Mouse (Mus musculus): ENCODE results near the gene Tnfsf9.

Tnfsf9 gene

GRCm38 (mm10) chr17:57105181-57106034 lies at the start of gene Tnfsf9:
TSS of gene Tnfsf9 (plus strand) at chr17:57105325.
- DNase-seq (ENCODE audit: low spot score): no peak

- no peak for DNase-seq (ENCODE audit: low spot score)
These were observed 48.9 kb upstream of the Tnfsf9 start for GRCm38 (mm10) chr17:57056246-57056645.

- DNase-seq (ENCODE audit: low spot score): no peak
These were observed 46.1 kb upstream of the Tnfsf9 start, which contains the start of gene Crb3 for GRCm38 (mm10) chr17:57058891-57059485. TSS of gene Crb3 (plus strand) at chr17:57059105.

DNA sequence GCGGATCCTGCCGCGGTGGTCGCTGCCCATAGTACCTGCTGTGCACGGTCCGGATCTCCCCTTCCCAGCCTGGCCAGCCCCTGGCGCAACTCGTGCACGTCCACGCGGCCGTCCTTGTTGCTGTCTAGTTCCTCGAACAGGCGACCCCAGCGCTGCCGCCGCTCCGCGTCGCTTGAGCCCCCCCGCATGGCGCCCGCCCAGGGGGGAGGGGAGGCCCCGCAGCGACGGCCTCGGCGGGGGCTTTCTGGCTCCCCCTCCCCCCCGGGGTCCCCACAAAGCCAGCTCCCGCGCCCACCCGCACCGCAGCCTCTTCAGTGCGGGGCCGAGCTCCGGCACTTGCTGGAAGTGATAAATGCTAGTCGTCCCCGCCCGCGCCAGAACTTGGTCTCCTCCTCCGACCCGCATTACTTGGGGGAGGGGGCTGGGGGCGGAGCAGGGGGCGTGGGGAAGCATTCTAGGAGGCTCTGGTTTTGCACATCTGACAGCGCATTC lies 45.6 kb upstream of the Tnfsf9 start, which contains the start of gene Slc25a23:
TSS of gene Slc25a23 (minus strand) at position 378 of the 492 bp plus-strand sequence.
- peak; percentile 37 for DNase-seq (ENCODE audit: low spot score)

DNA sequence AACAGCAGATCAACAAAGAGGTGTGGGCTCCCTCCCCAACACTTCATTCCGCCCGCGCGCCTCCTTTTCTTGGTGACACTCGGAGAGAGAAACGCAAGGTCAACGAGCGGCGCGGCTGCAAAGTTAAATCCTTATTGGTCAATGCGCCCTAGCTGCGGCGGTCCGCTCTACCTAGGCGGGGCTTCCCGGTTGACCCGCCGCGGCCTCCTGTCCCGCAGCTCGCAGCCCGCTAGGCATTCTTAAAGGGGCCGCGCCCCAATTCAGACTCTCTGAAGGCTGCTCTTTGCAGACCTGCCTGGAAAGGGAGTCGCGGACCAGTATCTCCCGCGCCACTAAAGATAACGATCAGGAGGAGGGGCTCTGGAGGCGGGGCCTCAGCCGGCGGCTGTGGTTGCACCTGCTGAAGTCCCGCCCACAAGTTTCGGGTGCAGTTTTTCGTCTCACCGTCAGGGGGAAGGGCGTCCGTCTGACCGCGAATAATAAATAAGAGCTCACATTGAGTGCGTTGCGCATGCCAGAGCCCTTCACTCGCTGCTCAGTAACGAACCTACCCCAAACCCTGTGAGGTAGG lies 44.8 kb upstream of the Tnfsf9 start:
- DNase-seq (ENCODE audit: low spot score): peak; percentile 96

DNA sequence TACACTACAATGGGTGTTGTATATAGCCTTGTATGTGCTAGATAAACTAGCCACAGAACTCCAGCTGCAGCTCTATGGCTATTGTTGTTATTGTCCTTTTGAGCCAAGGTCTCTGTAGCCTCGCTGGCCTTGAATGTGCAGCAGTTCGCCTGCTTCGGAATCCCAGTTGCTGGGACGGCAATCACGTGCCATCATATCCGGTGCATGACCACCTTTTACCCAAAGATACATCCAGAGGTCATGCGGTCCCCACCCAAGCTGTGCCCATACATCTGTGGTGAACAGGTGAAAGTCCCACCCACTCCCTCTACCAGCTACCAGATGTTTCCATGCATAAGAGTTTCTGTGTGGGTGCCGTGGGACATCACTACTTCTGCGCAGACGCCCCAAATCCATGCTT lies 44.1 kb upstream of the Tnfsf9 start:
- no peak for DNase-seq (ENCODE audit: low spot score)

GRCm38 (mm10) chr17:57062011-57062521 lies 43.1 kb upstream of the Tnfsf9 start:
- DNase-seq (ENCODE audit: low spot score): no peak

- no peak for DNase-seq (ENCODE audit: low spot score)
These were observed 42.6 kb upstream of the Tnfsf9 start for GRCm38 (mm10) chr17:57062548-57062947.

GRCm38 (mm10) chr17:57063031-57063430 lies 42.1 kb upstream of the Tnfsf9 start:
- DNase-seq (ENCODE audit: low spot score): no peak

- DNase-seq (ENCODE audit: low spot score): no peak
These were observed 38.2 kb upstream of the Tnfsf9 start for GRCm38 (mm10) chr17:57066908-57067307.

- DNase-seq (ENCODE audit: low spot score): no peak
These were observed 34.9 kb upstream of the Tnfsf9 start for GRCm38 (mm10) chr17:57070272-57070671.

DNA sequence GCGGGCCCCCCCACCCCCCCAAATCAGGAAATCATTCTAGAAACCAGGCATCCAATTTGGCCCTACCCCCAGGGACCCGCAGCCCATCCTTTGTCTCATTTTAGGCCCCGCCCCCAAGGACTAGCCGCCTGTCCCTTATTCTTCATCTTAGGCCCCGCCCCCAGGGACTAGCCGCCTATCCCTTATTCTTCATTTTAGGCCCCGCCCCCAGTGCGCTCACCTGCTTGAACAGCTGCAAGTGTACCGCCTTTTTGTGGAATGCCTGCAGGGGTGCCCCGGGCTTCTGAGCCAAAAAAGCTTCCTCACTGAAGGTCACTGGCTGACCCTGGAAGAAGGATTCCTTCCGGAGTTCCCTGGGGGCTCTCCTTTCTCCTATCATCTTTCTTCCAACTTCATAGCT lies 34.4 kb upstream of the Tnfsf9 start:
- no peak for DNase-seq (ENCODE audit: low spot score)

DNA sequence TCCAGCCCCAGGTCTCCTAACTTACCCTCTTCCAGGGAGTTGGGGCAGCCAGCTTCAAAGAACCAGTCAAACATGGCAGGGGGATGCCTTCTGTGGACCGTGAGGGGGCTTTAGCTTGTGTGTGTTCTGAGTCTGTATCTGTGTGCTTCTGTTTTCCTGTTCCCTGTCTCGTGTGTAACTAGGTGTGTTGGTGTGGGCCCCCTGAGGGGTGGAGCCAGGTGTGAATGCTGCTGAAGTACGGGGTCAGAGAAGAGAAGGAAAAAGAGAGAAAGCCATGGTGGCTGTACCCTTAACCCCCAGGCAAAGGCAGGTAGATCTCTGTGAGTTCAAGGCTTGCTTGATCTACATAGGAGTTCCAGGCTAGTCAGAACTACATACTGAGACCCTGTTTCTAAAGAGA lies 28.2 kb upstream of the Tnfsf9 start:
- DNase-seq (ENCODE audit: low spot score): no peak

DNA sequence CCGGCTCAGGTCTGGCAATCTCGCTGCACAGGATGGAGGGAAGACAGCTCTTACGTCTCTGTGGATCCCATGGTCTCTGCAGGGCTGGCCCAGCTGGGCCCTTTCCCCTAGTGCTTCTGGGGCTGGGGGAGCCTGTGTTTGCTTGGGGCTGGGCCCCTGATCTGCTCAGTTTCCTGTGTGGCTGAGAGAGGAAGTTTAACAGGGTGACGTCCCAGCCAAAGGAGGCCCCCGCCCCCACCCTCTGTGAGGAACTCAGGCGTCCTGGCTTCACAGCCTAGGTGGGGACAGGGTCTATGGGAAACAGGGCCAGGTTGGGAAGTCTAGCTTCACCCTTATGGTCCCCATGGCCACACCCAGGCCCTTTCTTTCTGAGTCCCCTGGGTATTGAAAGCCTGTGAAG lies 26.8 kb upstream of the Tnfsf9 start, which contains the start of gene Dennd1c:
TSS of gene Dennd1c (minus strand) at position 179 of the 400 bp plus-strand sequence.
- DNase-seq (ENCODE audit: low spot score): no peak

DNA sequence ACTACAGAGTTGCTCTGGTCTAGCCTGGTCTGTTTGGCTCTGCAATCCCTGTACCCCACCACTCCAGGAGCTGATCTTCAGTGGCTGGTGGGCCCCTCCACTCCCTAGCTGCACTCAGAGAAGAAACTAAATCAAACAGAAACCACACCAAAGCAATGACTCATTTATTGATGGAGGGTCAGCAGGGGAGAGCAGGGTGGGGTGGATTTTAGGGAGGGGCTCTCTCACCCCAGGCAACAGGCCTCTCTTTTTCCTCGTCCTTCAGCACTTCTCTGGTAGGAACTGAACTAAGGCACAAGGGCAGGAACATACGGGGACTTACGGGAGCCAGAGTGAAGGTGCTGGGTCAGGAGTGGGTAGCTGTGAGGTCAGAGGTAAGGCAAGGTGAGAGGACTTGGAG lies 25.2 kb upstream of the Tnfsf9 start:
- DNase-seq (ENCODE audit: low spot score): no peak

- DNase-seq (ENCODE audit: low spot score): no peak
These were observed 23.8 kb upstream of the Tnfsf9 start for GRCm38 (mm10) chr17:57081234-57081842.

DNA sequence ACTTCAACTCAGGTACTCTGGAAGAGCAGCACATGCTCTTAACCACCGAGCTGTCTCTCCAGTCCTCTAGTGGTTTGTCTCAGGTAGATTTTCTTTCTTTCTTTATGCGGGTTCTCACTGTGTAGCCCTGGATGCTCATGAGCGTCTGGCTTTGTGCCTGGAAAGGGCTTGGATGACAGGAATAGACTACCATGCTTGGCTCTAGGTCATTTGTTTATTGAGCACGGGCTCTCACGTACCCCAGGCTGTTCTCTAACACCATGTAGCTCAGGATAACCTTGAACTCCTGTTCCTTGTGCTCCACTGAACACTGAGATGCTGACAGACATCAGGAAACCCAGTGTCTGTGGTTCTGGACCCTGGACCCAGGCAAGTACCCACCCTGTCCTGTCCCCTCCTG lies 22.6 kb upstream of the Tnfsf9 start:
- no peak for DNase-seq (ENCODE audit: low spot score)

DNA sequence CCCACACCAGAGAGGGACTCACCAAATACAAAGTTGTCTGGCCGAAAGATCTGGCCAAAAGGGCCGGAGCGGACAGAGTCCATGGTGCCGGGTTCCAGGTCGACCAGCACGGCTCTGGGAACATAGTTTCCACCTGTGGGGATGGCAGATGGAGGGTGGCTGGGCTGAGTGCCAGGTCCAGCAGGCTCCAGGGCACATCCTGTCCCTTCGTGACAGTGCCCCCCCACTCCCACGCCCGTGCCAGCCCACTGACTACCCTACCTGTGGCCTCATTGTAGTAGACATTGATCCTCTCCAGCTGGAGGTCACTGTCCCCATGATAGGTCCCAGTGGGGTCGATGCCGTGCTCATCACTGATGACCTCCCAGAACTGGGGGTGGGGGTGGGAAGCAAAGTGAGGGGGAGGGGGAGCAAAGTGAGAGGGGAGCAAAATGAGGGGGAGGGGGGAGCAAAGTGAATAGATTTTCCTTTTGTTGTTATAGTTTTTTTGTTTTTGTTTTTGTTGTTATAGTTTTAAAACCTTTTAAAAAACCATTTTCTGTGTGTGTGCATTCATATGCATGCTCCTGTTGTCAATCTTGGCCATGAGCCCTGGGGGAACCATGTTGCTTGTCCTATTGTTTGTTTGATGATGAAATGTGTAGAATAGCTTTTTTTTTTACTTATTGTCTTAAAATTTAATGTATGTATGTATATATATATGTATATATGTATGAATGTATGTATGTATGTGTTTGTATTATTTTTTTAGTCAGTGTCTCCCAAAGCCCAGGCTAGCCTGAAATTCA lies 19.0 kb upstream of the Tnfsf9 start:
- no peak for DNase-seq (ENCODE audit: low spot score)

DNA sequence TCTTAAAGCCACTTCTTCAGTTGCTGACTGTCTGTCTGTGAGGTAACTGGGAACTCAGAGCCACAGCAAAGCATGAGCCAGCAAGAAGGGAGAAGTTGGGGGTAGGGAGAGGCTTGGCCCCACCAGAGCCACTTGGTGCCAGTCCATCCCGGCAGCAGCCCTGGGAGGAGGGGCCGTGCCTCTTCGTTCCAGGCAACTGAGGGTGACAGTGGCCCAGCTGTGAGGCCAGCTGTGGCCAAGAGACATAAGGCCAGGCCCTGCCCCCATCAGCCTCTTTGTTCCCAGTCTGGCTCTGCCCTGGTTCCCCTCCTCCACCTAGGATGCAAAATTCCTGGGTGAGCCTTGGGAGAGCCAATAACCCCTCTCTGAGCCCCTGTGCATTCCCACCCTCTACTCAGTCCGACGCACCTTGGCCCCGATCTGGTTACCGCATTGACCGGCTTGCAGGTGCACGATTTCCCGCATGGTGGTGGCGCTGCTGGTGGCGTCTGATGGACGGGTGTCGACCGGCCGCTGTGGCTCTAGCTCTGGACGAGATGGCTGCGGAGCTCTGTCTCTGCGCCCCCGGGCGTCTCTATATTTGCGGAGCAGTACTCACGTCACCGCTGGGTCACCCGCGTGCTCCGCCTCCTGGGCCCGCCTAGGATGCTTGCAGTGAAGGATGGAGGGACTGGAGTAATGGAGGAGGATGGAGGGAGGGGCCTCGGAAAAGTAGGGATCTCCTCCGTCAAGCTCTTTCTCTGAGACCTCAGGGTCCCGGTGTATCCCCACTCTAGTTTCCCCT lies 17.9 kb upstream of the Tnfsf9 start, which contains the start of gene Tubb4a:
TSS of gene Tubb4a (minus strand) at position 734 of the 784 bp plus-strand sequence.
- peak; percentile 61 for DNase-seq (ENCODE audit: low spot score)

DNA sequence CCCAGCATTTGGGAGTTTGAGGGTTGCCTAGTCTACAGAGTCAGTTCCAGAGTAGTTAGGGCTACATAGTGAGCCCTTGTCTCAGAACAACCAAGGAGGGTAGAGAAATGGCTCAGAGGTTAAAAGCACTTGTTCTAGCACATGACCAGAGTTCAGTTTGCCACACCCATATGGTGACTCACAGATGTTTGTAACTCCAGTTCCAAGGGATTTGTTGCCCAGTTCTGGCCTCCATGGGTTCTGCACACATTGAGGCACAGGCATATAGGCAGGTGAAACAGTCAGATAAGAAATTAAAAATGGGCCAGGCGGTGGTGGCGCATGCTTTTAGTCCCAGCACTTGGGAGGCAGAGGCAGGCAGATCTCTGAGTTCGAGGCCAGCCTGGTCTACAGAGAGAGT lies 10.9 kb upstream of the Tnfsf9 start:
- no peak for DNase-seq (ENCODE audit: low spot score)

All from layer of hippocampus, adult 9-10 months (tissue).